Mouse (Mus musculus) ES-E14 (cell line): ENCODE data around the gene Cys1. TPM values are rescaled to one million over a fixed set of nuclear protein-coding genes. Genes with fewer than 3 reads are reported as not detected.

Experiments used
- DNase-seq: peaks from one replicate; pipeline ENCODE4 v3.0.0-alpha.2; 2013; ENCODE audit warnings: low read depth, low spot score
- H3K27ac ChIP-seq: 2 replicates; pipeline ENCODE4 v1.5.1; 2012; ENCODE audit warnings: low read depth, mild to moderate bottlenecking, low read length, moderate library complexity, mixed read lengths; ENCODE audit not compliant: poor library complexity, insufficient read depth, severe bottlenecking
- H3K36me3 ChIP-seq: 2 replicates; pipeline ENCODE4 v1.6.1; 2012; ENCODE audit warnings: mild to moderate bottlenecking, low read length, moderate library complexity, mixed read lengths; ENCODE audit not compliant: control insufficient read depth, poor library complexity, insufficient read depth, severe bottlenecking
- H3K4me1 ChIP-seq, 2 experiments: fragments of 150-350 bp in 1 of 2; sonication (generic) in 1 of 2; 2 replicates each; pipeline ENCODE4 v1.6.1; 2012; ENCODE audit warnings: low read length in 2 of 2, mild to moderate bottlenecking in 1 of 2, mixed read lengths in 1 of 2; ENCODE audit not compliant: control insufficient read depth in 2 of 2, insufficient read depth in 2 of 2, poor library complexity in 1 of 2
- H3K4me3 ChIP-seq, 2 experiments: fragments of 150-350 bp in 1 of 2; sonication (generic) in 1 of 2; 2 replicates each; pipeline ENCODE4 v1.5.1; 2012; ENCODE audit warnings: low read length in 2 of 2, low read depth in 1 of 2, mild to moderate bottlenecking in 1 of 2, mixed read lengths in 1 of 2; ENCODE audit not compliant: insufficient read depth in 1 of 2, poor library complexity in 1 of 2, severe bottlenecking in 1 of 2
- H3K9ac ChIP-seq: 2 replicates; pipeline ENCODE4 v1.6.1; 2012; ENCODE audit warnings: low read depth, mild to moderate bottlenecking, low read length, mixed read lengths; ENCODE audit not compliant: poor library complexity, insufficient read depth, severe bottlenecking
- H3K9me3 ChIP-seq: fragments of 150-350 bp; sonication (generic); 2 replicates; pipeline ENCODE4 v1.6.1; 2012; ENCODE audit warnings: low read depth, mild to moderate bottlenecking, low read length; ENCODE audit not compliant: control insufficient read depth, insufficient read depth
- CHD2 ChIP-seq: IDR thresholded peaks from 2 replicates; pipeline ENCODE4 v1.6.1; 2014; ENCODE audit warnings: mild to moderate bottlenecking, low read depth, low read length, inconsistent platforms
- HCFC1 ChIP-seq: IDR thresholded peaks from 2 replicates; pipeline ENCODE4 v1.6.1; 2012; ENCODE audit warnings: low read length, inconsistent platforms, borderline replicate concordance; ENCODE audit not compliant: insufficient read depth
- MAFK ChIP-seq: IDR thresholded peaks from 2 replicates; pipeline ENCODE4 v1.6.1; 2014; ENCODE audit warnings: mild to moderate bottlenecking, low read depth, low read length, inconsistent platforms; ENCODE audit not compliant: insufficient read depth
- ZC3H11A ChIP-seq: IDR thresholded peaks from 2 replicates; pipeline ENCODE4 v1.6.1; 2012; ENCODE audit warnings: low read depth, mild to moderate bottlenecking, inconsistent platforms, low read length, borderline replicate concordance
- ZNF384 ChIP-seq: IDR thresholded peaks from 2 replicates; pipeline ENCODE4 v1.6.1; 2012; ENCODE audit warnings: low read depth, low read length, inconsistent platforms
- in situ Hi-C, 2 experiments: fragments of 600-800 bp; cut with MboI; formaldehyde crosslinking; loops; one replicate each; pipeline ENCODE4 v1.15.1; 2025; ENCODE audit warnings: low sequenced_read_pairs in 2 of 2, inconsistent platforms in 1 of 2; ENCODE audit not compliant: unreplicated experiment in 2 of 2
- total RNA-seq: library from RNA; depleted of rRNA; stranded (reverse); fragments of 300-350 nt; gene quantifications from 2 replicates; pipeline ENCODE4 v1.2.3, GENCODE M21; 2012

Cys1 gene
- total RNA-seq, 1 experiment = not detected

- Histone ChIP-seq H3K4me1 (no peaks in the 10 kb centered on the region), H3K36me3 (peaks cover 18% of the 10 kb centered on the region), H3K27ac (no peak overlapping the region), H3K9me3 (no peaks in the 10 kb centered on the region), H3K9ac (no peak overlapping the region), H3K4me3 (no peak overlapping the region)
- TF ChIP-seq MAFK (no peak), ZNF384 (no peak), HCFC1 (no peak), CHD2 (no peak), ZC3H11A (no peak)
- DNase-seq = no peak
- in situ Hi-C loops = no loop called here
Observed at GRCm38 (mm10) chr12:24661100-24661499, 20.5 kb downstream of the Cys1 start.

- peak; percentile 85 for TF ChIP-seq MAFK
- no peak for TF ChIP-seq ZNF384
- no peak for DNase-seq
- Histone ChIP-seq H3K4me3 (no peak overlapping the region), H3K4me1 (no peaks in the 10 kb centered on the region), H3K27ac (no peak overlapping the region), H3K9me3 (no peaks in the 10 kb centered on the region), H3K36me3 (peaks cover 28% of the 10 kb centered on the region), H3K9ac (no peak overlapping the region)
- in situ Hi-C loops = no loop called here
Observed at GRCm38 (mm10) chr12:24659923-24660322, 21.7 kb downstream of the Cys1 start.

GRCm38 (mm10) chr12:24658998-24659397 is 22.6 kb downstream of the Cys1 start:
- in situ Hi-C loops = no loop called here
- Histone ChIP-seq H3K27ac (no peak overlapping the region), H3K4me1 (no peaks in the 10 kb centered on the region), H3K4me3 (no peak overlapping the region), H3K9ac (no peak overlapping the region), H3K9me3 (no peaks in the 10 kb centered on the region), H3K36me3 (peaks cover 34% of the 10 kb centered on the region)
- DNase-seq = no peak
- TF ChIP-seq ZNF384 = no peak

GRCm38 (mm10) chr12:24656436-24656835 is 25.2 kb downstream of the Cys1 start:
- peaks cover 35% of the 10 kb centered on the region for H3K36me3 ChIP-seq
- no peak overlapping the region for H3K4me3 ChIP-seq
- no peaks in the 10 kb centered on the region for H3K9me3 ChIP-seq
- no peak overlapping the region for H3K27ac ChIP-seq
- H3K4me1 ChIP-seq = peaks cover 3% of the 10 kb centered on the region in 2 experiments; a peak in 2 of 4 replicates
- TF ChIP-seq ZNF384 (no peak), ZC3H11A (no peak), CHD2 (no peak), MAFK (no peak), HCFC1 (no peak)
- DNase-seq = no peak
- H3K9ac ChIP-seq = no peak overlapping the region
- in situ Hi-C loops = no loop called here

GRCm38 (mm10) chr12:24654065-24654862 is 27.3 kb downstream of the Cys1 start:
- in situ Hi-C loops = no loop called here
- Histone ChIP-seq H3K4me3 (no peak overlapping the region), H3K36me3 (peaks cover 27% of the 10 kb centered on the region), H3K9ac (no peak overlapping the region), H3K27ac (no peak overlapping the region), H3K9me3 (no peaks in the 10 kb centered on the region), H3K4me1 (peaks cover 6 to 7% of the 10 kb centered on the region in 2 experiments; a peak in 3 of 4 replicates)
- TF ChIP-seq ZC3H11A = no peak
- TF ChIP-seq MAFK = no peak
- no peak for TF ChIP-seq CHD2
- TF ChIP-seq ZNF384 = no peak
- no peak for TF ChIP-seq HCFC1
- no peak for DNase-seq
